Mouse (Mus musculus) CH12.LX (cell line): ENCODE results near the gene Klf9. TPM values are rescaled to one million over a fixed set of nuclear protein-coding genes. Genes with fewer than 3 reads are reported as not detected.

Experiments used
- DNase-seq: peaks from one replicate; pipeline ENCODE4 v3.0.0-alpha.2; 2013; ENCODE audit errors: extremely low read depth
- H3K27ac ChIP-seq: 2 replicates; pipeline ENCODE4 v1.5.1; 2012; ENCODE audit warnings: low read depth, mild to moderate bottlenecking, control low read depth, moderate library complexity; ENCODE audit not compliant: insufficient read depth
- H3K27me3 ChIP-seq: replicated peaks from 2 replicates; pipeline ENCODE3; 2012; ENCODE audit warnings: inconsistent platforms
- H3K36me3 ChIP-seq, 2 experiments: replicated peaks in 1 of 2; 2 replicates each; pipeline versions ENCODE3 to v1.6.1; 2012; ENCODE audit warnings: inconsistent platforms in 1 of 2, low read length in 1 of 2, mild to moderate bottlenecking in 1 of 2, mixed read lengths in 1 of 2, moderate library complexity in 1 of 2; ENCODE audit not compliant: control insufficient read depth in 1 of 2, insufficient read depth in 1 of 2
- H3K4me1 ChIP-seq, 2 experiments: 2 replicates each; pipeline ENCODE4 v1.6.1; 2012; ENCODE audit warnings: inconsistent platforms in 1 of 2, moderate library complexity in 1 of 2; ENCODE audit not compliant: insufficient read depth in 2 of 2, control insufficient read depth in 1 of 2
- H3K4me2 ChIP-seq: 2 replicates; pipeline ENCODE4 v1.6.1; 2012; ENCODE audit warnings: low read depth, mild to moderate bottlenecking, control low read depth; ENCODE audit not compliant: poor library complexity, insufficient read depth, severe bottlenecking
- H3K4me3 ChIP-seq, 3 experiments: fragments of 150-350 bp in 1 of 3; sonication (generic) in 1 of 3; replicated peaks in 1 of 3; 2 replicates each; pipeline versions ENCODE3 to v1.5.1; 2011 to 2012; ENCODE audit warnings: low read depth in 2 of 3, low read length in 2 of 3, mild to moderate bottlenecking in 2 of 3, moderate library complexity in 2 of 3, control low read depth in 1 of 3, improper control_type of control experiment in 1 of 3, inconsistent platforms in 1 of 3, mixed read lengths in 1 of 3; ENCODE audit not compliant: poor library complexity in 1 of 3
- H3K79me2 ChIP-seq: replicated peaks from 2 replicates; pipeline ENCODE4 v1.6.1; 2012; ENCODE audit warnings: mild to moderate bottlenecking, moderate library complexity; ENCODE audit not compliant: control insufficient read depth, poor library complexity, insufficient read depth, severe bottlenecking; ENCODE audit errors: extremely low read depth
- H3K9ac ChIP-seq: 2 replicates; pipeline ENCODE4 v1.6.1; 2012; ENCODE audit warnings: low read depth, mild to moderate bottlenecking, control low read depth, moderate library complexity; ENCODE audit not compliant: insufficient read depth
- H3K9me3 ChIP-seq: replicated peaks from 2 replicates; pipeline ENCODE3; 2012; ENCODE audit warnings: low read length, inconsistent platforms, mixed read lengths
- BHLHE40 ChIP-seq: IDR thresholded peaks from 2 replicates; pipeline ENCODE4 v1.6.1; 2011; ENCODE audit warnings: mild to moderate bottlenecking, low read depth, low read length, improper control_type of control experiment
- CHD2 ChIP-seq: IDR thresholded peaks from 2 replicates; pipeline ENCODE4 v1.6.1; 2011; ENCODE audit warnings: low read length, improper control_type of control experiment
- EP300 ChIP-seq: IDR thresholded peaks from 2 replicates; pipeline ENCODE4 v1.6.1; 2011; ENCODE audit warnings: low read length, improper control_type of control experiment
- GABPA ChIP-seq: IDR thresholded peaks from 2 replicates; pipeline ENCODE4 v1.6.1; 2012; ENCODE audit warnings: low read depth, low read length, improper control_type of control experiment, inconsistent platforms; ENCODE audit not compliant: insufficient replicate concordance
- HCFC1 ChIP-seq: IDR thresholded peaks from 2 replicates; pipeline ENCODE4 v1.6.1; 2012; ENCODE audit warnings: low read depth, mild to moderate bottlenecking, inconsistent platforms, low read length, improper control_type of control experiment
- JUN ChIP-seq: IDR thresholded peaks from 2 replicates; pipeline ENCODE4 v1.6.1; 2011; ENCODE audit warnings: low read depth, mild to moderate bottlenecking, low read length, improper control_type of control experiment, moderate library complexity; ENCODE audit not compliant: insufficient read depth
- JUND ChIP-seq: conservative IDR thresholded peaks from 2 replicates; pipeline ENCODE4 v1.6.1; 2011; ENCODE audit warnings: low read depth, low read length, improper control_type of control experiment
- KAT2A ChIP-seq: IDR thresholded peaks from 2 replicates; pipeline ENCODE4 v1.6.1; 2012; ENCODE audit warnings: low read length, improper control_type of control experiment, inconsistent platforms; ENCODE audit not compliant: insufficient replicate concordance
- MAFK ChIP-seq: IDR thresholded peaks from 2 replicates; pipeline ENCODE4 v1.6.1; 2011; ENCODE audit warnings: low read length, improper control_type of control experiment; ENCODE audit not compliant: insufficient replicate concordance
- MAX ChIP-seq: IDR thresholded peaks from 2 replicates; pipeline ENCODE4 v1.6.1; 2011; ENCODE audit warnings: low read length, improper control_type of control experiment
- MAZ ChIP-seq: IDR thresholded peaks from 2 replicates; pipeline ENCODE4 v1.6.1; 2012; ENCODE audit warnings: low read depth, mild to moderate bottlenecking, inconsistent platforms, low read length, improper control_type of control experiment, moderate library complexity
- MEF2A ChIP-seq: IDR thresholded peaks from 2 replicates; pipeline ENCODE4 v1.6.1; 2014; ENCODE audit warnings: low read depth, mild to moderate bottlenecking, inconsistent platforms, low read length, improper control_type of control experiment, borderline replicate concordance
- MXI1 ChIP-seq: IDR thresholded peaks from 2 replicates; pipeline ENCODE4 v1.6.1; 2011; ENCODE audit warnings: mild to moderate bottlenecking, low read depth, low read length, improper control_type of control experiment
- MYC ChIP-seq: IDR thresholded peaks from 2 replicates; pipeline ENCODE4 v1.6.1; 2011; ENCODE audit warnings: low read depth, mild to moderate bottlenecking, improper control_type of control experiment, low read length
- NRF1 ChIP-seq: IDR thresholded peaks from 2 replicates; pipeline ENCODE4 v1.6.1; 2014; ENCODE audit warnings: low read depth, mild to moderate bottlenecking, inconsistent platforms, low read length, improper control_type of control experiment, moderate library complexity
- POLR2A ChIP-seq: IDR thresholded peaks from 2 replicates; pipeline ENCODE4 v1.6.1; 2011; ENCODE audit warnings: low read depth, mild to moderate bottlenecking, improper control_type of control experiment, low read length
- POLR2AphosphoS2 ChIP-seq: IDR thresholded peaks from 2 replicates; pipeline ENCODE4 v1.6.1; 2011; ENCODE audit warnings: low read depth, low read length, improper control_type of control experiment
- RAD21 ChIP-seq: IDR thresholded peaks from 2 replicates; pipeline ENCODE4 v1.6.1; 2011; ENCODE audit warnings: low read depth, mild to moderate bottlenecking, low read length, improper control_type of control experiment, moderate library complexity
- RCOR1 ChIP-seq: conservative IDR thresholded peaks from 2 replicates; pipeline ENCODE4 v1.6.1; 2012; ENCODE audit warnings: low read depth, mild to moderate bottlenecking, inconsistent platforms, low read length, improper control_type of control experiment
- SIN3A ChIP-seq: IDR thresholded peaks from 2 replicates; pipeline ENCODE4 v1.6.1; 2012; ENCODE audit warnings: low read length, improper control_type of control experiment, inconsistent platforms
- TBP ChIP-seq: conservative IDR thresholded peaks from 2 replicates; pipeline ENCODE4 v1.6.1; 2011; ENCODE audit warnings: low read depth, low read length, improper control_type of control experiment
- TCF12 ChIP-seq: IDR thresholded peaks from 2 replicates; pipeline ENCODE4 v1.6.1; 2014; ENCODE audit warnings: low read depth, mild to moderate bottlenecking, inconsistent platforms, low read length, improper control_type of control experiment
- USF1 ChIP-seq: IDR thresholded peaks from 2 replicates; pipeline ENCODE4 v1.6.1; 2014; ENCODE audit warnings: low read depth, mild to moderate bottlenecking, inconsistent platforms, low read length, improper control_type of control experiment
- USF2 ChIP-seq: conservative IDR thresholded peaks from 2 replicates; pipeline ENCODE4 v1.6.1; 2011; ENCODE audit warnings: low read depth, low read length, improper control_type of control experiment
- ZKSCAN1 ChIP-seq: IDR thresholded peaks from 2 replicates; pipeline ENCODE4 v1.6.1; 2012; ENCODE audit warnings: low read depth, inconsistent platforms, low read length, improper control_type of control experiment, borderline replicate concordance
- ZMIZ1 ChIP-seq: IDR thresholded peaks from 2 replicates; pipeline ENCODE4 v1.6.1; 2012; ENCODE audit warnings: low read depth, mild to moderate bottlenecking, inconsistent platforms, low read length, improper control_type of control experiment
- ZNF384 ChIP-seq: IDR thresholded peaks from 2 replicates; pipeline ENCODE4 v1.6.1; 2012; ENCODE audit warnings: low read depth, low read length, improper control_type of control experiment, inconsistent platforms
- dilution Hi-C: fragments of 300-500 bp; cut with MboI; formaldehyde crosslinking; loops from 2 replicates; pipeline ENCODE4 v1.14.3; 2020; ENCODE audit warnings: low sequenced_read_pairs; ENCODE audit not compliant: extremely low pct_unique_long_range_greater_than_20kb, extremely low pct_ligation_motif_present
- in situ Hi-C: fragments of 300-500 bp; cut with MboI; formaldehyde crosslinking; loops from 3 replicates; pipeline ENCODE4 v1.14.3; 2019; ENCODE audit warnings: low sequenced_read_pairs, low pct_ligation_motif_present, low pct_unique_long_range_greater_than_20kb, mixed read lengths
- polyA plus RNA-seq: library from polyadenylated mRNA; unstranded; fragments of >175 nt; gene quantifications from 2 replicates; pipeline ENCODE4 v1.2.1, GENCODE M21; 2012; ENCODE audit warnings: low read depth; ENCODE audit not compliant: insufficient read length
- total RNA-seq, 2 experiments: library from RNA; depleted of rRNA; stranded (reverse); fragments of 300-350 nt in 1 of 2; fragments of >200 nt in 1 of 2; gene quantifications; 2 replicates each; pipeline ENCODE4 v1.2.3; 2012 to 2014

The Klf9 gene
- total and polyA plus RNA-seq, 3 experiments = not detected

DNA sequence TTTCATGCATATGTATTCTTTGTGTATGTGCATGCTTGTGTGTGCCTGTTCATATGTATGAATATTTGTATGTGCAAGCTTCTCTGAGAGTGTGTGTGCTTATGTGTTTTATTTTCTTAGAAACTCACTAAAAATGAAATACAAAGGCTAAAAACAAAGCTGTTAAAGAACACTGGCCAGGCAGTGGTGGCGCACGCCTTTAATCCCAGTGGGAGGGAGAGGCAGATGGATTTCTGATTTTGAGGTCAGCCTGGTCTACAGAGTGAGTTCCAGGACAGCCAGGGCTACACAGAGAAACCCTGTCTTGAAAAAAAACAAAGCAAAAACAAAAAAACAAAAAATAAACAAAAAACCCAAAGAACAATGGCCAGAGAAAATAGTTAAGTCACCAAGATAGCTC lies 30.1 kb downstream of the Klf9 start:
- no peak overlapping the region for H3K4me3 ChIP-seq
- no peaks in the 10 kb centered on the region for H3K4me1 ChIP-seq
- no peak overlapping the region for H3K27ac ChIP-seq
- H3K4me2 ChIP-seq = no peak overlapping the region
- dilution Hi-C loops (no loop called here), in situ Hi-C loops (no loop called here)
- H3K79me2 ChIP-seq = no peaks in the 10 kb centered on the region
- no peaks in the 10 kb centered on the region for H3K27me3 ChIP-seq
- H3K9me3 ChIP-seq = peaks cover 4% of the 10 kb centered on the region
- TF ChIP-seq TBP = no peak
- no peak for TF ChIP-seq MEF2A
- no peak for TF ChIP-seq MAX
- no peak for TF ChIP-seq JUND
- TF ChIP-seq USF2 = no peak
- no peak for TF ChIP-seq BHLHE40
- no peak for TF ChIP-seq ZNF384
- TF ChIP-seq ZKSCAN1 = no peak
- no peak for TF ChIP-seq KAT2A
- TF ChIP-seq HCFC1 = no peak
- no peak for TF ChIP-seq TCF12
- no peak for TF ChIP-seq CHD2
- TF ChIP-seq MAZ = no peak
- TF ChIP-seq RCOR1 = no peak
- TF ChIP-seq MXI1 = no peak
- TF ChIP-seq NRF1 = no peak
- no peak for TF ChIP-seq MYC
- no peak for TF ChIP-seq GABPA
- TF ChIP-seq JUN = no peak
- TF ChIP-seq POLR2AphosphoS2 = no peak
- no peak for DNase-seq
- H3K36me3 ChIP-seq = no peaks in the 10 kb centered on the region
- no peak overlapping the region for H3K9ac ChIP-seq

DNA sequence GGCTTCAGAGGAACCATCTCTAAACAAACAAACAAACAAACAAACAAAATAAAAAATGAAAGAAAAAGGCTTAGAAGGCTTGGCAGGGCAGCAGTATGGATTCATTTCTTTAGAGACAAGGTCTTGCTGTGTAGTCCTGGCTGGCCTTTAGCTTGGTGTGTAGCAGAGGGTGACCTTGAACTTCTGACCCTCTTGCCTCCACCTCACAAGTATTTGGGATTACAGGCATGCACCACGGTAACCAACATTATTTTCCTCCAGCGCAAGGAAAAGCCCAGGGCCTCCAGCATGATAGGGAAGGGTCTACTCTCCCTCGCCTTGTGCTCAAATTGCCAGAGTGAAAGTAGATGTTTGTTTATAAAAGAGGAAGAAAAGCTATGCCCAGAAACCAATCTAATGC lies 34.1 kb downstream of the Klf9 start:
- Histone ChIP-seq H3K9ac (no peak overlapping the region), H3K27me3 (no peaks in the 10 kb centered on the region), H3K36me3 (no peaks in the 10 kb centered on the region), H3K27ac (no peak overlapping the region), H3K9me3 (peaks cover 4% of the 10 kb centered on the region), H3K4me3 (no peak overlapping the region), H3K4me1 (no peaks in the 10 kb centered on the region), H3K79me2 (no peaks in the 10 kb centered on the region), H3K4me2 (no peak overlapping the region)
- no peak for DNase-seq
- TF ChIP-seq MAFK = no peak
- no peak for TF ChIP-seq MXI1
- TF ChIP-seq RAD21 = no peak
- TF ChIP-seq NRF1 = no peak
- TF ChIP-seq POLR2A = no peak
- TF ChIP-seq USF2 = no peak
- TF ChIP-seq ZMIZ1 = no peak
- TF ChIP-seq EP300 = no peak
- no peak for TF ChIP-seq GABPA
- TF ChIP-seq USF1 = no peak
- no peak for TF ChIP-seq JUND
- no peak for TF ChIP-seq KAT2A
- no peak for TF ChIP-seq SIN3A
- TF ChIP-seq HCFC1 = no peak
- no peak for TF ChIP-seq ZKSCAN1
- in situ Hi-C loops = no loop called here
- dilution Hi-C loops = no loop called here
